Mouse (Mus musculus) kidney, postnatal 25 days (tissue): ENCODE results near the gene Nlrp4a.
"Not testable (repeated sequence)": the region's sequence is repeated elsewhere in the genome, so short reads cannot be mapped to it uniquely, and the experiment has no call there.

Experiments used
- DNase-seq, 2 experiments: peaks; one replicate each; pipeline ENCODE4 v3.0.0; 2021; ENCODE audit warnings: mixed read lengths in 2 of 2

The Nlrp4a gene

GRCm38 (mm10) chr7:26434813-26435212 is at the start of gene Nlrp4a:
Nlrp4a (plus strand) TSS chr7:26435113.
- DNase-seq, result no peak

- DNase-seq, result not testable (repeated sequence)
Measured at GRCm38 (mm10) chr7:26386691-26387090, 48.2 kb upstream of the Nlrp4a start.

GRCm38 (mm10) chr7:26391137-26391536 is 43.8 kb upstream of the Nlrp4a start:
- DNase-seq, result not testable (repeated sequence)

GRCm38 (mm10) chr7:26391811-26392210 is 43.1 kb upstream of the Nlrp4a start:
- not testable (repeated sequence) for DNase-seq

- DNase-seq, result not testable (repeated sequence)
Measured at GRCm38 (mm10) chr7:26403600-26403999, 31.3 kb upstream of the Nlrp4a start, which contains the start of gene Nlrp9c. Nlrp9c (minus strand) TSS chr7:26403700.

- DNase-seq, result no peak
Measured at GRCm38 (mm10) chr7:26476690-26477089, 41.8 kb downstream of the Nlrp4a start.

GRCm38 (mm10) chr7:26489514-26489913 is 54.6 kb downstream of the Nlrp4a start:
- DNase-seq, result not testable (repeated sequence)
